Mouse (Mus musculus) hindbrain, embryonic 14.5 days (tissue): ENCODE data around the gene Pspn. TPM values are rescaled to one million over a fixed set of nuclear protein-coding genes. Genes with fewer than 3 reads are reported as not detected.

ENCODE experiments used
- ATAC-seq: fragments of 200-750 bp; cut with Nextera tagmentation; 2 replicates; pipeline ENCODE4 v1.8.0; 2017; ENCODE audit warnings: moderate number of reproducible peaks, mild to moderate bottlenecking, moderate TSS enrichment, moderate library complexity; ENCODE audit not compliant: low FRiP score
- DNase-seq: peaks from one replicate; pipeline ENCODE4 v3.0.0-alpha.2; 2015; ENCODE audit warnings: low spot score
- H3K27ac ChIP-seq: fragments of 300-500 bp; sonication (generic); 2 replicates; pipeline ENCODE4 v1.5.1; 2014; ENCODE audit warnings: mild to moderate bottlenecking, moderate library complexity
- H3K27me3 ChIP-seq: fragments of 300-500 bp; sonication (generic); 2 replicates; pipeline ENCODE4 v1.6.1; 2014; ENCODE audit warnings: mild to moderate bottlenecking, low read length, mixed read lengths; ENCODE audit not compliant: control insufficient read depth, insufficient read depth
- H3K36me3 ChIP-seq: fragments of 300-500 bp; sonication (generic); replicated peaks from 2 replicates; pipeline ENCODE4 v1.6.1; 2014; ENCODE audit not compliant: control insufficient read depth, insufficient read depth
- H3K4me1 ChIP-seq: fragments of 300-500 bp; sonication (generic); replicated peaks from 2 replicates; pipeline ENCODE4 v1.6.1; 2014; ENCODE audit warnings: antibody characterized with exemption, low read length, mixed read lengths; ENCODE audit not compliant: control insufficient read depth, insufficient read depth
- H3K4me2 ChIP-seq: fragments of 300-500 bp; sonication (generic); replicated peaks from 2 replicates; pipeline ENCODE4 v1.6.1; 2014; ENCODE audit warnings: mild to moderate bottlenecking, moderate library complexity
- H3K4me3 ChIP-seq: fragments of 300-500 bp; sonication (generic); replicated peaks from 2 replicates; pipeline ENCODE4 v1.5.1; 2014; ENCODE audit warnings: mild to moderate bottlenecking, low read length
- H3K9ac ChIP-seq: fragments of 300-500 bp; sonication (generic); 2 replicates; pipeline ENCODE4 v1.6.1; 2014
- H3K9me3 ChIP-seq: fragments of 300-500 bp; sonication (generic); 2 replicates; pipeline ENCODE4 v1.6.1; 2016; ENCODE audit warnings: low read length; ENCODE audit not compliant: control insufficient read depth
- WGBS: fragments of 180-500 bp; shearing (Covaris S2); extraction: QIAGEN DNeasy Blood & Tissue Kit; methylation state at CpG from one replicate; pipeline ENCODE4 v1.1.7; 2014; 5-methylcytosine and 5-hydroxymethylcytosine counted together
- polyA plus RNA-seq: library from polyadenylated mRNA; unstranded; fragments of >200 nt; fragmentation: Nextera tagmentation; extraction: Ambion mirVana; gene quantifications from 2 replicates; pipeline ENCODE4 v1.2.1, GENCODE M21; 2014

Pspn gene
- polyA plus RNA-seq, 1 experiment from 2014 or later, result 0.47 TPM

- 59% methylated on average over 11 of the region's 14 CpGs for WGBS
These were observed 25.7 kb downstream of the Pspn start for GRCm38 (mm10) chr17:56973956-56974707.

DNA sequence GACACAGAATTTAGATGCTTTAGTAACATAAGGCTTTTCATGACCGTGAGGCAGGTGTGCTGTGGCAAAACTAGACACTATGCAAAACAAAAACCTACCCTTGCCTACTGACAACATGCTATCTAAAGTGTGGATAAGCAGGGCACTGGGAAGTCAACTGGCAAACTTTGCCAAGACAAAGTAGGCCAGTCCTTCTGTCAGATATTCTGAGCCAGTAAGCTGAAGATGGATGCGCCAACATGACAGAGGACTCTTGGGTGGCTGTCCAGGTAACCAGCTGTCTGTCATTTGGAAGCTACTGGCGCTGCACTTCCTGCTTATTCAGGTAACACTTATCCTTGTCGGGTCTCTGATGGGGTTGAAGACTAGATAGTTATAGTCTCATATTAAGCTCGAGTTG, 29.7 kb downstream of the Pspn start:
- DNase-seq (no peak), ATAC-seq (no peak)
- no peaks in the 10 kb centered on the region for H3K4me1 ChIP-seq
- H3K27me3 ChIP-seq, result no peaks in the 10 kb centered on the region
- H3K36me3 ChIP-seq, result no peaks in the 10 kb centered on the region
- no peaks in the 10 kb centered on the region for H3K9me3 ChIP-seq
- H3K4me2 ChIP-seq, result no peak overlapping the region
- H3K27ac ChIP-seq, result no peak overlapping the region
- 65% methylated on average over 5 of the region's 5 CpGs for WGBS
- H3K4me3 ChIP-seq, result no peak overlapping the region
- H3K9ac ChIP-seq, result no peak overlapping the region

More at GRCm38 (mm10) chr17:56973956-56974707, 25.7 kb downstream of the Pspn start:
- no peak overlapping the region for H3K4me3 ChIP-seq
- no peak overlapping the region for H3K4me2 ChIP-seq
- ATAC-seq (no peak), DNase-seq (no peak)
- no peak overlapping the region for H3K27ac ChIP-seq
- no peaks in the 10 kb centered on the region for H3K9me3 ChIP-seq
- H3K27me3 ChIP-seq, result no peaks in the 10 kb centered on the region
- H3K9ac ChIP-seq, result no peak overlapping the region
- H3K4me1 ChIP-seq, result no peaks in the 10 kb centered on the region
- no peaks in the 10 kb centered on the region for H3K36me3 ChIP-seq

GRCm38 (mm10) chr17:56969321-56969720, 30.5 kb downstream of the Pspn start:
- H3K9me3 ChIP-seq, result no peaks in the 10 kb centered on the region
- H3K4me1 ChIP-seq, result no peaks in the 10 kb centered on the region
- WGBS, result 76% methylated on average over 3 of the region's 3 CpGs
- H3K4me3 ChIP-seq, result no peak overlapping the region
- no peaks in the 10 kb centered on the region for H3K27me3 ChIP-seq
- no peak overlapping the region for H3K27ac ChIP-seq
- H3K9ac ChIP-seq, result no peak overlapping the region
- DNase-seq, result no peak
- H3K36me3 ChIP-seq, result no peaks in the 10 kb centered on the region
- no peak overlapping the region for H3K4me2 ChIP-seq
- ATAC-seq, result no peak

- Histone ChIP-seq H3K9ac (no peak overlapping the region), H3K4me3 (no peak overlapping the region), H3K27ac (no peak overlapping the region), H3K9me3 (no peaks in the 10 kb centered on the region), H3K27me3 (no peaks in the 10 kb centered on the region), H3K4me1 (no peaks in the 10 kb centered on the region), H3K4me2 (no peak overlapping the region), H3K36me3 (no peaks in the 10 kb centered on the region)
- DNase-seq (no peak), ATAC-seq (no peak)
- WGBS, result 83% methylated on average over 6 of the region's 6 CpGs
These were observed 36.2 kb downstream of the Pspn start for GRCm38 (mm10) chr17:56963646-56964045.

DNA sequence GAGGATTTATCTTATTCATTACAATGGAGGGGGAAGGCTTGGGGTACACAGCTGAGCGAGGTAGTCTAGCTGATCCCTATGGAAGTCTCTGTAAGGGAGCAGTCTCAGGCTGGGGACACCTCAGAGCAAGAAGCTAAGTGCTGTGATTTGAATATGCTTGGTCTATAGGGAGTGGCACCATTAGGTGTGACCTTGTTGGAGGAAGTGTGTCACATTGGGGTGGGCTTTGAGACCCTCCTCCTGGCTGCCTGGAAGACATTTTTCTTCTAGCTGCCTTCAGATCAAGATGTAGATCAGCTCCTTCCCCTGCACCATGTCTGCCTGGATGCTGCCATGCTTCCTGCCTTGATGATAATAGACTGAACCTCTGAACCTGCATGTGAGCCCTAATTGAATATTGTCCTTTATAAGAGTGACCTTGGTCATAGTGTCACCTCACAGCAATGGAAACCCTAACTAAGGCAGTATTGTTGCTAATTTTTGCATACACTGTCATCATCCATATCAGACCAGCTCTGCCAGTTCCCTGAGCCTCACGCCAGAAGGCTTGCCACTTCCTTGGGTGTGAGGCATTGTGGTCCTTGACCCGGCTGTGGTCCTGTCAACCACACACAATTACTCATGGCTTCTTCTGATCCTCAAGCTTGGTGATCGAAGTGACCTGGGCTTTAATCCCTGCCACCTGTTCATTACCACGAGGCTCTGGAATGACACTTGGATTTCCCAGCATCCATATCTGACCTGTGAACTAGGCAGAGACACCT, 37.0 kb downstream of the Pspn start:
- Histone ChIP-seq H3K4me2 (no peak overlapping the region), H3K4me3 (no peak overlapping the region), H3K4me1 (no peaks in the 10 kb centered on the region), H3K9ac (no peak overlapping the region), H3K27me3 (no peaks in the 10 kb centered on the region), H3K9me3 (no peaks in the 10 kb centered on the region), H3K36me3 (no peaks in the 10 kb centered on the region), H3K27ac (no peak overlapping the region)
- WGBS, result 86% methylated on average over 5 of the region's 5 CpGs
- no peak for ATAC-seq
- no peak for DNase-seq

GRCm38 (mm10) chr17:56961880-56962279, 37.9 kb downstream of the Pspn start:
- no peak for DNase-seq
- no peaks in the 10 kb centered on the region for H3K4me1 ChIP-seq
- H3K9me3 ChIP-seq, result no peaks in the 10 kb centered on the region
- no peak for ATAC-seq
- no peaks in the 10 kb centered on the region for H3K36me3 ChIP-seq
- H3K27ac ChIP-seq, result no peak overlapping the region
- H3K4me3 ChIP-seq, result no peak overlapping the region
- 94% methylated on average over 4 of the region's 4 CpGs for WGBS
- H3K4me2 ChIP-seq, result no peak overlapping the region
- no peak overlapping the region for H3K9ac ChIP-seq
- H3K27me3 ChIP-seq, result no peaks in the 10 kb centered on the region

DNA sequence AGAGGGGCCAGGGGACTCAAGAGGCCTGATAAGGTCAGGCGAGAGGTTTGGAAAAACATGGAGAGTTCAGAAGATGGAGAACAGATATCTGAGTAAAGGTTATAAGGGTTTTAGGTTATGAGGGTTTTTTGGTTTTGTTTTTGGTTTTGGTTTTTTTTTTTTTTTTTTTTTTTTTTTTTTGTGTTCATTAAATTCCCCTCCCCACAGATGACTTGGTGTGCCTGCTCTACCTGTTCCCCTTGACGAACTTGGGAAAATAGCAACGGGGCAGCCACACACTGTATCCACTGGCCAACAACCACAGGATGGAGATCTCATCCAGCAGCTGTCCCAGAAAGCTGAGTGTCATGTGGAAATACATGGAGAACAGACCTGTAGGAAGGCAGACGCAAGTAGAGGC, 41.2 kb downstream of the Pspn start:
- no peaks in the 10 kb centered on the region for H3K27me3 ChIP-seq
- no peak overlapping the region for H3K9ac ChIP-seq
- H3K36me3 ChIP-seq, result no peaks in the 10 kb centered on the region
- H3K27ac ChIP-seq, result no peak overlapping the region
- WGBS, result 84% methylated on average over 4 of the region's 4 CpGs
- H3K9me3 ChIP-seq, result no peaks in the 10 kb centered on the region
- H3K4me1 ChIP-seq, result no peaks in the 10 kb centered on the region
- DNase-seq (no peak), ATAC-seq (no peak)
- H3K4me3 ChIP-seq, result no peak overlapping the region
- no peak overlapping the region for H3K4me2 ChIP-seq

GRCm38 (mm10) chr17:56957763-56958429, 41.9 kb downstream of the Pspn start:
- Histone ChIP-seq H3K4me2 (no peak overlapping the region), H3K9me3 (no peaks in the 10 kb centered on the region), H3K4me3 (no peak overlapping the region), H3K36me3 (no peaks in the 10 kb centered on the region), H3K9ac (no peak overlapping the region), H3K4me1 (no peaks in the 10 kb centered on the region), H3K27me3 (no peaks in the 10 kb centered on the region), H3K27ac (no peak overlapping the region)
- 34% methylated on average over 11 of the region's 11 CpGs for WGBS
- ATAC-seq, result no peak
- no peak for DNase-seq

GRCm38 (mm10) chr17:56954871-56955270, 44.9 kb downstream of the Pspn start:
- Histone ChIP-seq H3K9ac (no peak overlapping the region), H3K4me1 (no peaks in the 10 kb centered on the region), H3K4me3 (no peak overlapping the region), H3K4me2 (no peak overlapping the region), H3K27ac (no peak overlapping the region), H3K9me3 (no peaks in the 10 kb centered on the region), H3K36me3 (no peaks in the 10 kb centered on the region), H3K27me3 (no peaks in the 10 kb centered on the region)
- DNase-seq, result no peak
- ATAC-seq, result no peak
- WGBS, result 89% methylated on average over 7 of the region's 7 CpGs
